Mouse (Mus musculus): ENCODE measurements around the gene Krt71.

- TF ChIP-seq CTCF (IDR thresholded peaks at IDR 0.05; ENCODE audit: low read depth, low read length) (no peak), EP300 (IDR thresholded peaks at IDR 0.05; ENCODE audit: insufficient read depth, low read depth, low read length) (no peak), POLR2A (IDR thresholded peaks at IDR 0.05; ENCODE audit: insufficient read depth, low read length) (no peak)
Measured at GRCm38 (mm10) chr15:101770226-101770625, 27.3 kb upstream of the Krt71 start.
